Mouse (Mus musculus) gastrocnemius, postnatal 36 days (tissue): Measurements from ENCODE around the gene Bptf. TPM values are rescaled to one million over a fixed set of nuclear protein-coding genes. Genes with fewer than 3 reads are reported as not detected.
A peak's percentile ranks its signal among the peaks of the same experiment; 100 is the strongest.
"Not testable (repeated sequence)": the region's sequence is repeated elsewhere in the genome, so short reads cannot be mapped to it uniquely, and the experiment has no call there.

Experiments
- DNase-seq, 2 experiments: peaks; one replicate each; pipeline ENCODE4 v3.0.0; 2022
- intact Hi-C: fragments of 180-260 bp; cut with DNase I; formaldehyde crosslinking; loops from one replicate; pipeline ENCODE4 v1.15.1; 2025
- total RNA-seq, 2 experiments: library from RNA; stranded (reverse); gene quantifications; 2 replicates each; pipeline ENCODE4 v1.2.3; 2021

Bptf gene
- total RNA-seq, 2 experiments from 2014 or later: 15.9 to 18.0 TPM

GRCm38 (mm10) chr11:107064590-107064989 is 67.3 kb downstream of the Bptf start:
- no peak for DNase-seq
- intact Hi-C loops: no loop called here

- intact Hi-C loops: no loop called here
- DNase-seq: no peak
Observed at GRCm38 (mm10) chr11:107063067-107063466, 68.9 kb downstream of the Bptf start.

- intact Hi-C loops: no loop called here
- no peak for DNase-seq
Observed at GRCm38 (mm10) chr11:107060941-107061340, 71.0 kb downstream of the Bptf start.

GRCm38 (mm10) chr11:107059634-107060033 is 72.3 kb downstream of the Bptf start:
- intact Hi-C loops: loop anchor here (5.0 kb wide), 2 partner anchors 68 to 88 kb away; no protein-coding TSS in a partner anchor
- DNase-seq: not testable (repeated sequence)

GRCm38 (mm10) chr11:107057391-107057790 is 74.5 kb downstream of the Bptf start:
- DNase-seq: no peak
- intact Hi-C loops: loop anchor here (5.0 kb wide), 2 partner anchors 70 to 90 kb away; no protein-coding TSS in a partner anchor

- DNase-seq: no peak
- intact Hi-C loops: loop anchor here (5.0 kb wide), 2 partner anchors 72 to 92 kb away; no protein-coding TSS in a partner anchor
Observed at GRCm38 (mm10) chr11:107054870-107055269, 77.1 kb downstream of the Bptf start.

GRCm38 (mm10) chr11:107046766-107047620 is 84.9 kb downstream of the Bptf start:
- intact Hi-C loops: no loop called here
- no peak for DNase-seq

- no peak for DNase-seq
- intact Hi-C loops: no loop called here
Observed at GRCm38 (mm10) chr11:107045546-107045945, 86.4 kb downstream of the Bptf start.

- DNase-seq: peak in 1 of 2 experiments; percentile 48
- intact Hi-C loops: no loop called here
Observed at GRCm38 (mm10) chr11:107044321-107044720, 87.6 kb downstream of the Bptf start.

GRCm38 (mm10) chr11:107043361-107043760 is 88.6 kb downstream of the Bptf start:
- DNase-seq: no peak
- intact Hi-C loops: no loop called here

GRCm38 (mm10) chr11:107041396-107041795 is 90.5 kb downstream of the Bptf start:
- intact Hi-C loops: no loop called here

GRCm38 (mm10) chr11:107039417-107039816 is 92.5 kb downstream of the Bptf start:
- DNase-seq: no peak
- intact Hi-C loops: no loop called here

More at GRCm38 (mm10) chr11:107041396-107041795, 90.5 kb downstream of the Bptf start:
- no peak for DNase-seq

- DNase-seq: no peak
- intact Hi-C loops: no loop called here
Observed at GRCm38 (mm10) chr11:107034085-107034810, 97.7 kb downstream of the Bptf start.

- DNase-seq: no peak
- intact Hi-C loops: no loop called here
Observed at GRCm38 (mm10) chr11:107031635-107032034, 100.3 kb downstream of the Bptf start.

- intact Hi-C loops: no loop called here
- no peak for DNase-seq
Observed at GRCm38 (mm10) chr11:107029536-107029935, 102.4 kb downstream of the Bptf start.

- DNase-seq: no peak
- intact Hi-C loops: no loop called here
Observed at GRCm38 (mm10) chr11:107028754-107029153, 103.2 kb downstream of the Bptf start.

- intact Hi-C loops: no loop called here
- DNase-seq: no peak
Observed at GRCm38 (mm10) chr11:107028275-107028618, 103.7 kb downstream of the Bptf start.

- DNase-seq: peak; percentile 78 to 80
- intact Hi-C loops: no loop called here
Observed at GRCm38 (mm10) chr11:107027431-107028274, 104.3 kb downstream of the Bptf start.

- no peak for DNase-seq
- intact Hi-C loops: no loop called here
Observed at GRCm38 (mm10) chr11:107026554-107027430, 105.1 kb downstream of the Bptf start.
